Mouse (Mus musculus): ENCODE measurements around the gene Snapc2. TPM values are rescaled to one million over a fixed set of nuclear protein-coding genes. Genes with fewer than 3 reads are reported as not detected.
A peak's percentile ranks its signal among the peaks of the same experiment; 100 is the strongest.

Gene Snapc2
- polyA plus RNA-seq, 1 experiment from 2014 or later = 43.1 TPM

DNA sequence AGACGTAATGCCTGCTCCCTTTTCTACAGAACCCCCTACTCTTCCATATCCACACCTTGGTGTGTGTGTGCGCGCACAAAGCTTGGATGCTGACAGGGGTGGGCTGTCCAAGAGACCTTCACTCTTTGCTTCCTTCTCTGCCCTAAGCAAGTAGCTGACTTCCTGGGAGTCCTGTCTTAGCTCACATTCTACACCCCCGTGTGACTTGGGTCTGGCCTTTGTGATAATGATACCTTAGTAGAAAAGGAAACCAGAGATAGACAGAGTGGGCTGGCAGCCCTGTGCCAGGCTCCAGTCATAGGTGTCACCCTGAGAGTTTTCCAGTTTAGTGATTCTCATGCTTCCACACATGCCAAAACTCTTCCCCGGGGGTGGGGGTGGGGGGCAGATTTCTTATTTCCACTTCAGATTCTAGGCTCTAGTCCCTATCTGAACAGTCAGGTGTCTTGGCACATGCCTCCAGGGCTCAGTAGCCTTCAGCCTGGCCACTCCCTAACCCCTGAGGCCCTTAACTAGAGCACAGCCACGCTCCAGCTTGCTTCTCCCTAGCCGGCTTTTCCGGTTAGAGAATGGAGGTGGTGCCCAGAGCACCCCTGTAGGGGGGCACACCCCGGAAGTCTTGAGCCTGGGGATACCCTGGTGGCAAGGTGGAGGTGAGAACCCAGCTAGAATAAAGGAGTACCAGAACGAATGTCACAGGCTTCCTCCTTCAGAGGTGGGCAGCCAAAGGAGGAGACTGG is 22.1 kb upstream of the Snapc2 start:
- no peaks in the 10 kb centered on the region for H3K4me1 ChIP-seq (replicated peaks; ENCODE audit: insufficient read depth, low read length)
- no peaks in the 10 kb centered on the region for H3K27me3 ChIP-seq (ENCODE audit: insufficient read depth, low read length)
- 0 out of 2 replicates have a peak, but pooled peaks have one; percentile 18 for ATAC-seq (replicated peaks; ENCODE audit: low FRiP score, low read depth)
- H3K9ac ChIP-seq (ENCODE audit: low read depth, low read length) = no peak overlapping the region
- H3K4me3 ChIP-seq (replicated peaks; ENCODE audit: low read depth, low read length) = no peak overlapping the region
- no peak overlapping the region for H3K4me2 ChIP-seq (ENCODE audit: low read length)
- no peak for TF ChIP-seq CTCF (IDR thresholded peaks at IDR 0.05; ENCODE audit: low read depth)
- no peaks in the 10 kb centered on the region for H3K36me3 ChIP-seq (ENCODE audit: insufficient read depth, low read length)
- no peak for DNase-seq (ENCODE audit: low spot score)
- 48% methylated on average over 10 of the region's 10 CpGs for WGBS
- no peaks in the 10 kb centered on the region for H3K9me3 ChIP-seq (replicated peaks; ENCODE audit: low read length)
- no peak overlapping the region for H3K27ac ChIP-seq

DNA sequence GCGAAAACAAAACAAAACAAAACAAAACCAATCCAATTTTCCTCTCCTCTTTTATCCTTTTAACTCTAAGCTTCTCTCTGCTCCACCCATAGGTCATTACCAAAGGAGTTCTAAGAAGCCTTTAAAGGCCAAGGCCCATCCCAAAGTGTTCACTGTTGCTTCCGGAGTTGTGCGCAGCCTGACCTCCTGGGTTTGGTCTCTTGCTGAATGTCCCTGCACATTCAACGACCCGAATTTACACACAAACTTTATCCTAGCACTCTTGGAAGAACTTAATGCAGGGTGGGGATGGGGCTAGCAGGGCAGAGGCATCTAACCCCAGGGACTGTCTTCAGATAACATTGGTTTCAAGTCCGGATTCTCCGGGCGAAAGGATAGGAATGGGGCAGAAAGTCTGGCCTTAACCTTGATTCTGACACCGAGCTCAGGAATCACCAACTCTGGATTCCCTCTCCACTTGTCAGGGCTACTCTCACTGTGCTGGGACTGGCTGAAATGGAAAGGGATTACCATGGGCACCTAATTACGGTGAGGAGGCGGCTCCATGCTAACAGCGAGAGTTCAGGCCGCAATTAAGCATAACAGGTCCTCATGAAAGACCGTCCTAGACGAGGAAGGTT is 15.0 kb upstream of the Snapc2 start:
- peak overlapping the region; percentile 47 for H3K9ac ChIP-seq (ENCODE audit: low read depth, low read length)
- DNase-seq (ENCODE audit: low spot score) (no peak), ATAC-seq (replicated peaks; ENCODE audit: low FRiP score, low read depth) (0 out of 2 replicates have a peak, but pooled peaks have one; percentile 1)
- H3K4me3 ChIP-seq (replicated peaks; ENCODE audit: low read depth, low read length) = peak overlapping the region; percentile 80
- H3K27me3 ChIP-seq (ENCODE audit: insufficient read depth, low read length) = no peaks in the 10 kb centered on the region
- 19% methylated on average over 15 of the region's 15 CpGs for WGBS
- no peak for TF ChIP-seq CTCF (IDR thresholded peaks at IDR 0.05; ENCODE audit: low read depth)
- peaks cover 11% of the 10 kb centered on the region for H3K4me1 ChIP-seq (replicated peaks; ENCODE audit: insufficient read depth, low read length)
- H3K36me3 ChIP-seq (ENCODE audit: insufficient read depth, low read length) = 0 out of 2 replicates have a peak, but pooled peaks cover 7% of the 10 kb centered on the region
- no peaks in the 10 kb centered on the region for H3K9me3 ChIP-seq (replicated peaks; ENCODE audit: low read length)
- H3K4me2 ChIP-seq (ENCODE audit: low read length) = peak overlapping the region; percentile 48
- H3K27ac ChIP-seq = peak overlapping the region; percentile 78

DNA sequence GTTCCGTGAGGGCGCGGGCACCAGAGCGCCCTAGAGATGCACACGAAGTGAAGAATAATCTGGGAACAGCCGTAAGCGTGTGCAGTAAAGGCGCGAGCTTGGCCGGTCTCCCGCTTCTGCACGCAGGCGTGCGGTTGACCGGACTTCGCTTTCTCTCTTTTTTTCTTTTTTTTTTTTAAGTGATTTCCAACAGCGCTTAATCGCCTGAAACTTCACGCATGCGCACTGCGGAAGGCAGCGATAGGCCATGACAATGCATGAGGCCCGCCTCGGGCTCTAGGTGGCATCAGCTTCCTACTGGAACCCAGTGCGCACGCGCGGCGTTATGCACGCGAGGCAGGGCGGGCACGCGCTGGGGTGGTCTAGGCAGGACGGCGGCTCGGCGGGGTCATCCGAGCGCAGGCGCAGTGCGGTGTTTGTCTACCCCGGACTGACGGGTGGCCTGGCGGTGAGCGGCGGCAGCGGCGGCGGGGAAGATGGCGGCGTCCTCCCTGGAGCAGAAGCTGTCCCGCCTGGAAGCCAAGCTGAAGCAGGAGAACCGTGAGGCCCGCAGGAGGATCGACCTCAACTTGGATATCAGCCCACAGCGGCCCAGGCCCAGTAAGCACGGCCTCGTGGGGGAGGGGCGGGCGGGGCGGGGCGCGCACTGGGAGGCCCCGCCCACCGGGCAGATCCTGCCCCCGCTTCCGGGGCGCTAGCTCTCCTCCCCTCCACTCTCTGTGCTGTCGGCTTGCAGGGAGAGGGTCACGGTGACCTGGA is 14.3 kb upstream of the Snapc2 start, which contains the start of the genes Map2k7 and Gm49320:
Map2k7 (plus strand) TSS at position 307 of the 759 bp plus-strand sequence.
Gm49320 (plus strand) TSS at position 432 of the 759 bp plus-strand sequence.
- H3K27ac ChIP-seq = peak within 1 kb of the TSS; percentile 78
- peaks cover 11% of the 10 kb centered on the region for H3K4me1 ChIP-seq (replicated peaks; ENCODE audit: insufficient read depth, low read length)
- peak; percentile 97 for ATAC-seq (replicated peaks; ENCODE audit: low FRiP score, low read depth)
- H3K4me3 ChIP-seq (replicated peaks; ENCODE audit: low read depth, low read length) = peak within 1 kb of the TSS; percentile 80
- no peaks in the 10 kb centered on the region for H3K9me3 ChIP-seq (replicated peaks; ENCODE audit: low read length)
- H3K9ac ChIP-seq (ENCODE audit: low read depth, low read length) = peak within 1 kb of the TSS; percentile 63
- peak within 1 kb of the TSS; percentile 84 for H3K4me2 ChIP-seq (ENCODE audit: low read length)
- under 1% methylated on average over 59 of the region's 71 CpGs for WGBS
- peak; percentile 63 for TF ChIP-seq CTCF (IDR thresholded peaks at IDR 0.05; ENCODE audit: low read depth)
- H3K36me3 ChIP-seq (ENCODE audit: insufficient read depth, low read length) = 0 out of 2 replicates have a peak, but pooled peaks cover 14% of the 10 kb centered on the region
- peak; percentile 99 for DNase-seq (ENCODE audit: low spot score)
- H3K27me3 ChIP-seq (ENCODE audit: insufficient read depth, low read length) = no peaks in the 10 kb centered on the region

DNA sequence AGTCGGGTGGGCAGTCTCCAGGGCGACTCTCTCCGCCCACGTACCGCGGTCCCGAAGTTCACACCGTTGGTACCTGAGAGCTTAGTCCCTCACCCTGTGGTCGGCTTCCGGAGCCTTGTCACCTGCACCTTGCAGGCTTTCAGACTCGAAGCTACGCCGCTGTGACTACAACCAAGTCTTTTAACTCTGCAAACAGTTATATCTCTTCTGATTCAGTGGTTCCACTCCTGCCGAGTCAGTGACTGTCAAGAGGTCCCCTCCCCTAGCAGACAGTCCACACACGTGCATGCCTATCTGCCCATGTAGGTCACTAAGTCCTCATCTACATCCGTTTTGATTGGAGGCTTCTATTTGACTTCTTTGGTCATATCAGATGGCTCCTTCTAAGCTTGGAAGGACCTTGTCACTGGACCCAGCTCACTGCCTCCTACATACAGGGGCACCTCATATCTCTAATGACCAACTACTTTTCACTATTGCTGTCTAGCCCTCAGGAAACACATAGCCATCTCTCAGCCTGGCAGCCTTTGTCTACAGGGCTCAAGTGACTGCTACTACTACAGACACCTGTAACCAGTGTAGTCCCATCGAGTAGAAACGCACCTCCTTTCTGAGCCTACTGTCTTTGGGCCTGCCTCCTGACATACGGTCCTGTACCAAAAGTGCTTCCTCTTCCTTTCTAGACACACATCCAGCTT is 13.5 kb upstream of the Snapc2 start:
- 13% methylated on average over 19 of the region's 19 CpGs for WGBS
- no peaks in the 10 kb centered on the region for H3K27me3 ChIP-seq (ENCODE audit: insufficient read depth, low read length)
- H3K4me2 ChIP-seq (ENCODE audit: low read length) = peak overlapping the region; percentile 84
- TF ChIP-seq CTCF (IDR thresholded peaks at IDR 0.05; ENCODE audit: low read depth) = no peak
- DNase-seq (ENCODE audit: low spot score) (no peak), ATAC-seq (replicated peaks; ENCODE audit: low FRiP score, low read depth) (no peak; the same call in 1 of the 2 replicates)
- no peaks in the 10 kb centered on the region for H3K9me3 ChIP-seq (replicated peaks; ENCODE audit: low read length)
- peaks cover 21% of the 10 kb centered on the region; the same call in 1 of the 2 replicates for H3K36me3 ChIP-seq (ENCODE audit: insufficient read depth, low read length)
- H3K4me3 ChIP-seq (replicated peaks; ENCODE audit: low read depth, low read length) = peak overlapping the region; percentile 80
- H3K9ac ChIP-seq (ENCODE audit: low read depth, low read length) = peak overlapping the region; percentile 63
- peaks cover 11% of the 10 kb centered on the region for H3K4me1 ChIP-seq (replicated peaks; ENCODE audit: insufficient read depth, low read length)
- H3K27ac ChIP-seq = peak overlapping the region; percentile 78

GRCm38 (mm10) chr8:4245061-4245460 is 7.8 kb upstream of the Snapc2 start:
- no peak for TF ChIP-seq CTCF (IDR thresholded peaks at IDR 0.05; ENCODE audit: low read depth)
- H3K9ac ChIP-seq (ENCODE audit: low read depth, low read length) = no peak overlapping the region
- no peaks in the 10 kb centered on the region for H3K9me3 ChIP-seq (replicated peaks; ENCODE audit: low read length)
- H3K27me3 ChIP-seq (ENCODE audit: insufficient read depth, low read length) = no peaks in the 10 kb centered on the region
- ATAC-seq (replicated peaks; ENCODE audit: low FRiP score, low read depth) (no peak), DNase-seq (ENCODE audit: low spot score) (no peak)
- WGBS = 94% methylated on average over 5 of the region's 5 CpGs
- no peak overlapping the region for H3K4me3 ChIP-seq (replicated peaks; ENCODE audit: low read depth, low read length)
- H3K36me3 ChIP-seq (ENCODE audit: insufficient read depth, low read length) = peaks cover 50% of the 10 kb centered on the region
- no peak overlapping the region for H3K4me2 ChIP-seq (ENCODE audit: low read length)
- no peak overlapping the region for H3K27ac ChIP-seq
- peaks cover 3% of the 10 kb centered on the region for H3K4me1 ChIP-seq (replicated peaks; ENCODE audit: insufficient read depth, low read length)
